Mouse (Mus musculus): Measurements from ENCODE around the gene Syce3.

DNA sequence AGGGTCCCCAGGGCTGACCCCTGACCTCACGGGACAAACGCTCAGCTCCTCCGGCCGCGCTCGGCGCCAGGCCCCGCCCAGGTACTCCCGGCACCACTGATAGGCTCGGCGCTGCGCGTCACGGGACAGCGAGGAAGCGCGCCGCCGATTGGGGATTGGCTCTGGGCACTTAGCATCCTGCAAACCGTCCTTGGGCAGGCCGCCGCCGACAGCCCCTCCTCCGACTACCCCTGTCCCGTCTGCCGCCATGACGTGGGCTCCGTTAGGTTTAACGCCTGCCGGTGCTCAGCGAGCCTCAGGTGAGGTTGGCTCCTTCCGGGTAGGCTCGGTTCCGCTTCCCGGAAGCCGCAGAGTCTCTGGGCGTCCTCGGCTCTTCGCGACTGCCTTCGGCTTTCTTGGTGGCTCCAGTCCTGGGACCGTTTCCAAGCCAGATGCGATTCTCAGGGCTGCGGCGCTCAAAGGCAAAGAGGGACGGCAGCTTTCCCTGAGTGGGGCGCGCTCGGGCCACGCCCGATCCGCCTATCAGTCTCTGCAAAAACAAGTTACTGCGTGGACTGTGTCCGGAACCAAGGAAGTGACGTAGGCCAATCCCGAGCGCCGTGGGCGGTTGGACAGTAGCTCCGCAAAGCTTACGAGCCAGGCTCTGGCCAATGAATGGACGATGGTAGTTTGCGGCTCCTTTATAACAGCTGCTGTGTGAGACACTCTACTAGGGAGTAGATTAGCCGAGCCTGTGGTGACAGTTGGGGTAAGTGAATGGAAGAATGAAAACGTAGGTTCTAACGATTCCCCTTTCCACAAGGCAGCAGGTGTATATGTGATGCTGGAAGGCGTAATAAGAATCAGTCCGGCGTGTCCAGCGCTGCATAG lies 19.3 kb upstream of the Syce3 start, which contains the start of the genes C730034F03Rik, Gm44502 and Chkb:
- TF ChIP-seq CTCF (IDR thresholded peaks at IDR 0.05; ENCODE audit: low read depth, low read length), result no peak
- TF ChIP-seq POLR2A (IDR thresholded peaks at IDR 0.05; ENCODE audit: borderline replicate concordance, low read depth, low read length), result no peak
